Mouse (Mus musculus): ENCODE results near the gene Slc6a17. TPM values are rescaled to one million over a fixed set of nuclear protein-coding genes. Genes with fewer than 3 reads are reported as not detected.

The Slc6a17 gene
- polyA plus RNA-seq (2014; fragmentation: Illumina TruSeq; extraction: RNeasy Lipid Tissue Mini Kit (QIAGEN cat#74804); ENCODE audit: low read depth, low replicate concordance): 3.1 TPM

GRCm38 (mm10) chr3:107517631-107518108, at the start of gene Slc6a17:
Gene Slc6a17 (minus strand): TSS chr3:107518018.

GRCm38 (mm10) chr3:107554842-107555241, 37.0 kb upstream of the Slc6a17 start, which contains the start of gene Ubl4b:
Gene Ubl4b (minus strand): TSS chr3:107555073.

GRCm38 (mm10) chr3:107459196-107459772, 58.5 kb downstream of the Slc6a17 start, which contains the start of gene Kcnc4:
Gene Kcnc4 (minus strand): TSS chr3:107459552.

Other genes with a start within 250 kb of the Slc6a17 start
- 110 TPM for gene Lamtor5, start 239.2 kb downstream of the Slc6a17 start, polyA plus RNA-seq (2014; fragmentation: Illumina TruSeq; extraction: RNeasy Lipid Tissue Mini Kit (QIAGEN cat#74804); ENCODE audit: low read depth, low replicate concordance)
- not detected for gene Slc16a4, start 226.8 kb downstream of the Slc6a17 start, polyA plus RNA-seq (2014; fragmentation: Illumina TruSeq; extraction: RNeasy Lipid Tissue Mini Kit (QIAGEN cat#74804); ENCODE audit: low read depth, low replicate concordance)
- gene Rbm15, start 184.3 kb downstream of the Slc6a17 start, polyA plus RNA-seq (2014; fragmentation: Illumina TruSeq; extraction: RNeasy Lipid Tissue Mini Kit (QIAGEN cat#74804); ENCODE audit: low read depth, low replicate concordance): 8.9 TPM
- 0.34 TPM for gene Kcnc4, start 58.5 kb downstream of the Slc6a17 start, polyA plus RNA-seq (2014; fragmentation: Illumina TruSeq; extraction: RNeasy Lipid Tissue Mini Kit (QIAGEN cat#74804); ENCODE audit: low read depth, low replicate concordance)
- gene Ubl4b, start 37.1 kb upstream of the Slc6a17 start, polyA plus RNA-seq (2014; fragmentation: Illumina TruSeq; extraction: RNeasy Lipid Tissue Mini Kit (QIAGEN cat#74804); ENCODE audit: low read depth, low replicate concordance): not detected
- gene Alx3, start 77.0 kb upstream of the Slc6a17 start, polyA plus RNA-seq (2014; fragmentation: Illumina TruSeq; extraction: RNeasy Lipid Tissue Mini Kit (QIAGEN cat#74804); ENCODE audit: low read depth, low replicate concordance): not detected
- gene Gm10961, start 113.3 kb upstream of the Slc6a17 start, polyA plus RNA-seq (2014; fragmentation: Illumina TruSeq; extraction: RNeasy Lipid Tissue Mini Kit (QIAGEN cat#74804); ENCODE audit: low read depth, low replicate concordance): not detected
- gene Strip1, start 113.7 kb upstream of the Slc6a17 start, polyA plus RNA-seq (2014; fragmentation: Illumina TruSeq; extraction: RNeasy Lipid Tissue Mini Kit (QIAGEN cat#74804); ENCODE audit: low read depth, low replicate concordance): 21.8 TPM
- gene Ahcyl1, start 178.5 kb upstream of the Slc6a17 start, polyA plus RNA-seq (2014; fragmentation: Illumina TruSeq; extraction: RNeasy Lipid Tissue Mini Kit (QIAGEN cat#74804); ENCODE audit: low read depth, low replicate concordance): 79.7 TPM
- 28.0 TPM for gene Csf1, start 242.5 kb upstream of the Slc6a17 start, polyA plus RNA-seq (2014; fragmentation: Illumina TruSeq; extraction: RNeasy Lipid Tissue Mini Kit (QIAGEN cat#74804); ENCODE audit: low read depth, low replicate concordance)